Mouse (Mus musculus) lung, postnatal 10 days (tissue): ENCODE measurements around the gene Hoxc9.

Source experiments
- DNase-seq: peaks from one replicate; pipeline ENCODE4 v3.0.0; 2021

Gene Hoxc9

GRCm38 (mm10) chr15:102956906-102957305, 19.3 kb upstream of the Hoxc9 start:
- DNase-seq, result no peak

DNA sequence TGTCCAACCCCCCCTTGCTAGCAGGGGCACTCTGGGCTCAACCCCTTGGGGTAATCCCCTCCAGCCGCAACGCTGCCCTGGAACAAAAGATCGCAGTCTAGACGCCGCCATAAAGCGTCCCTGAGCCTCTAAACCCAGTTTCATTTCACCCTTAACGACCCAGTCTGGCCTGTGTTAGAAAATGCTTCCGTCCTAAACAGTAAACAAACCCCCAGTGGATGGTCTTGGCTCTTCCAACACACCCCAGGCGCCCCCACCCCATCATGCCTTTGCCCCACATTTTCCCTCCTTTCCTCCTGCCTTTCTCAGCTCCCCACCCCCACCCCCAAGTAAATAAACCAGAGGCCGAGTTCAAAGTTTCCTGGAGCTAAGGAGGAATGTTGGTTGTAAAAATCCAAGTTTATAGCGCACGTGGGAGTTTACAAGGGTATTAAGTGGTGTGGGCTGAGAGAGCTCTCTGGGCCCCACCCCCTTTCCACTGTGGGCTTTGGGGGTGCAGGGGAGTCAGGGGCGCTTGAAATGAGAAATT, 16.5 kb upstream of the Hoxc9 start:
- DNase-seq, result no peak

GRCm38 (mm10) chr15:102961728-102962127, 14.5 kb upstream of the Hoxc9 start:
- DNase-seq, result no peak

- no peak for DNase-seq
Observed at GRCm38 (mm10) chr15:102962492-102962891, 13.7 kb upstream of the Hoxc9 start.

DNA sequence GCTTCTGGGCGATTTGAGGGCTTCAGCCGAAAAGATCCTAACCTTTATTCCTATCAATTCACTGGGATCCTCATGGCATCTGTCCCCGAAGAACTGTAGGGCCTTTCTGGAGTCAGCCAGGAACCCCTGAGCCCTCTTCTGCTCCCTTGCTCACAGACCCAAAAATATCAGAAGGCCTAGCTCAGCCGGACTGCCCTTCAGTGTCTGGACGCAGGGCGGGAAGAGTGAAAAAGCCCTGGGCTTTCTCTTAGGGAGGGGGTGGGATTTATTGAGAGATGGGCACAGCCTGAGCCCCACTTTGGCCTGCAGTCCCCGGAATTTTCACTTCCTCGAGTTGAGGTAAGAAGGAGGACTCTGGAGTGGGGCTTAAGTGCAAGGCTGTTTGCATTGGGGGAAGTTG, 13.0 kb upstream of the Hoxc9 start:
- no peak for DNase-seq

DNA sequence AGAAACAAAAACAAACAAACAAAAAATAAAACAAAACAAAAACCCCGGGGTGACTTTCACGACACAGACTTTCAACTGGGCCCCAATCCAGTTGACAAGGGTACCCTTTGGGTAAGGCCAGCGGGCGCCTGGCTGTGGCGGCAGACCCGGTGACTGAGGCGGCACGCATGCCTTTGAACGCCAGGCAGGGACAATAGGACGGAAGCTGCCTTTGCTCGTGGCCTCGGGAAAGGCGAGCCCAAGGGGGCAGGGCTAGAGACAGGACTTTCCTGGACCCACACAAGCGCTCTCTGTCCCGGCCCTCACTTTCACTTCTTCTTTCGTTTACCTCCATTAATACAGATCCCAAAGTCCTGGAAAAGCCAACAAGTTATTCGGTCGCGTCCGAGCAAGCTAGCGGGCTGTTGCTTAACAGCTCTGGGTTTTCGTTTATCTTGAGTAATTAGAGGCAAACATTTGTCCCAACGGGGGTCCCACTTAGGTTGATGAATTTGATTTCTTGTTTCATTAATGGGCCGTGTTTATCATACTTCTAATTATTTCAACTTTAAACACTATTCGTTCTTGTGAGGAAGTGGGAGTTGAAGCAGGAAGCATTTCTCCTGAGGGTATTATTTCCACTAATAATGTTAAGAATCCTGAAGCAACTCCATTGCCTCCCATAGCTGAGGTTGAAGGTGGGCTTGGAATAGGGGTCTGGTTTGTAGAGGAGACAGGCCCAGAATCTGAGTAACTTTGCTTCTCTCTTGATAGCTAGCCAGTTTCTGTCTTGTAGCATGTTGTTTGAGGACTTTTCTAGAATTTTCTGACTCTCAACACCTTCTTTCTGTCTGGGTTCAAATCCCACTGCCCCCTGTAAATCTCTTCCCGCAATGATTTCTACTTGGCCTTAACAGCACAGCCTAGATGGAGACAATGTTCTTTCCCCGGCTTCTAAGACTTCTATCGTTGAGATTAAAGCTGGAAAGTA, 12.3 kb upstream of the Hoxc9 start:
- peak; percentile 20 for DNase-seq

- no peak for DNase-seq
Observed at GRCm38 (mm10) chr15:102965003-102965891, 11.0 kb upstream of the Hoxc9 start.

DNA sequence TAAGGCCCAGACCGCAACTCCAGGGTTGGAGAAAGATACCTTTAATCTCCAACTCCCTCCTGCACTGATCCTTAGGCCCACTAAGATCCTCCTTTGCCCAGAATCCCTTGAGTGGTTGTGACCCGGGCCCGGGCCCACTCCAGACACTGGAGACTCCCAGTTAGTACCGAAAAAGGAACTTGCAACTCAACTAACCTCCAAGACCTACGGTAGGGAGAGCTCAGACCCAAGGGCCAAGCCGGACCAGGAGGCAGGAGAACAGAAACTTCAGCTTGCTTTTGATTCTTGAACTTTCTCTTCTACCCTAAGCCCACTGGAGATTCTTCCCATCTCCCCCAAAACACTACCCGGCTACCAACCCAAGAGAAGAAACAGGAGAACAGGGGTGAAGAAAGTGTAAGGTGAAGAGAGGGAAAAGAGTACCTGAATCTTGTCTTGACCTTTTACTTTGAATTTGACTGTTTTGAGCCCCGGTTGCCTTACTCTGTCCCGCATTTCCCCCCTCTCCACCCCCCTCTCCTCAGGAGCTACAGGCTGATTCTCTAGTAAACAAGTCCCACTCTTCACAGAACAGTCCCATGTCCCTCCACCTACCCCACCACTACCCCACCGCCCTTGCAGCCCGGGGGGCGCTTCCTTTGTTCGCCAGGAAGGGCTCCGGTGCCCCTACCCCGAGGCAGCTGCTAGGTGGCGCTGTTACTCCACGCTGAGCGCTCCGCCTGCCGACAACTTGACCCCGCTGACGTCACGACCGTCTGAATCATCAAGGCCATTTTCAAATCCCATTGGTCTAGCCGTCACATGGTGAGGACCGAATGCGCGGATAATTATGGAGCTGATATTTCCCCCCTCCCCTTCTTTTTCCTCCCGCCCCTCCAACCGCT, 10.1 kb upstream of the Hoxc9 start:
- peak; percentile 74 for DNase-seq

GRCm38 (mm10) chr15:102966776-102967311, 9.4 kb upstream of the Hoxc9 start, which contains the start of gene Hoxc10:
Gene Hoxc10, plus strand, starts transcription at chr15:102966796.
- DNase-seq, result no peak

- no peak for DNase-seq
Observed at GRCm38 (mm10) chr15:102967312-102967510, 9.0 kb upstream of the Hoxc9 start, which contains the start of gene Hoxc5. Gene Hoxc5, plus strand, starts transcription at chr15:102967443.

DNA sequence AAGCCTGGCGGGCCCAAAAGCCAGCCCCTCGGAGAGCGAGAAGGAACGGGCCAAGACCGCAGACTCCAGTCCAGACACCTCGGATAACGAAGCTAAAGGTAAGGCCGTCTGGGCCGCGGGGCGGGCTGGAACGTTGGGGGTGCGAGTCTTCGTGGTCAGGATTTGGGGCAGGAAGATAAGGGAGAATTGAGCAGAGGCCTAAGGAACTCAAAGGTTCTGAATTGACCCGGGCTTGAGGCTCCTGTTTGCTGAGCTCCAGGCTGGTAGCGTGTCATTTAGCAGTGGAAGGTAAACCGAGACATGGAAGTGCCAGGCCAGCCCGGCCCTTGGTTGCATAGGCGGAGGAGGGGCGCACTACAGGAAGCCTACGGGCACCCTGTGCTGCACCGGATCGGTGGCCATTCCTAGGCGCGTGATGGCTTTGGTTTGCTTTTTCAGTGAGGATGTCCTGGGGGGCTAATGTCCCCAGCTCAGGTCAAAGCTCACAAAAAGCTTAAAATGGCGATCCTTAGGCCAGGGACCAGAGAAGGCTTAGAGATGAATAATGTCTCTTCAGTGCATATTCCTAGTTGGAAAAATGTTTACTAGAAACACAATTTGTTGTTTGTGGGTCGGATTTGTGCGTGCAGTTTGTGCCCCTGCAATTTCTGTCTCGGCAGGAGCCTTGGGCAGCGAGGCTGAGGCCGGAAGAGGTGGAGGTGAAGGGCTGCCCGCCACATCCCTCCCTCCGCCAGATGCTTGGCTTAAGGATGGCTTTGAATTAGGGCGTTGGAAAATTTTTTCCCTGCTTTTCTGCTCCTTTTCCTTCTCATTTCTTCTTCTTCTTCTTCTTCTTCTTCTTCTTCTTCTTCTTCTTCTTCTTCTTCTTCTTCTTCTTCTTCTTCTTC, 8.5 kb upstream of the Hoxc9 start:
- no peak for DNase-seq

GRCm38 (mm10) chr15:102969296-102969695, 6.9 kb upstream of the Hoxc9 start:
- DNase-seq, result no peak

GRCm38 (mm10) chr15:102970740-102971139, 5.5 kb upstream of the Hoxc9 start:
- peak; percentile 30 for DNase-seq

DNA sequence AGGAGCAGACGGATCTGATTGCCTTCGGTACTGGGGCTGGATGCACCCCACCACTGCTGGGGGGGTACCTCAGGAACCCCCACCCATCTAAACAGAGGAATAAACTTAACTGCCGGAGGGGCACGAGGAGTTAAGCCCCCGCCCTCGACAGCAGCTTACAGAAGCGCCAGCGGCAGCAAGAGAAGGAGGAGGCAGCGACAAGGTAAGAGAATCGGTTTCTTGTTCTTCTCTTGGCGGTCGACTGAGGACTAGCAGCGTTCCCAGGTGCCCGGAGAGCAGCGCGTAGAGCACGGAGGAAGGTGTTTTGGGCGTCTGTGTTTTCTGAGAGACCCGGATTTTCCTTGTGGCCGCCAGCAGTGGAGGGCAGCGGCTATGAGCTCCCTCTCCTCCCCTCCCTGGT, 4.0 kb upstream of the Hoxc9 start:
- no peak for DNase-seq

- no peak for DNase-seq
Observed at GRCm38 (mm10) chr15:102972753-102973152, 3.5 kb upstream of the Hoxc9 start.

DNA sequence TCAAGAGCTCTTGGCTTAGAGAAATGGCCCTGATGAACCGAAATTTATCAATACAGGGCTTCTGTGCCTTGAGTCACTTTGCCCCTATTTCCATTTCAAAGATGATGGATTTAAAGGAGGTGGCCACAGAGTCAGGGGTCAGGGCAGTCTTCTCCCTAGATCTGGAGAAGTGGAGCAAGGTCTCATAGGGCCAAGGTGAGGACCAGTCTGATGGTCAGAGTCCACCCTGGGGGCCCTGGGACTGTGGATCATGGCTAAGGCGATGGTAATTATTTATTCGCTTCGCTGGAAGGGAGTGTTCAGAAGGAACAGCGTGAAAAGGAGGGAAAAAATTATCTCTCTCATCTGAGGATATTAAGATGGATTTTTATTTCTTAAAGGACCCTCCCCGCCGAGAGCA, 1.2 kb upstream of the Hoxc9 start:
- DNase-seq, result no peak

DNA sequence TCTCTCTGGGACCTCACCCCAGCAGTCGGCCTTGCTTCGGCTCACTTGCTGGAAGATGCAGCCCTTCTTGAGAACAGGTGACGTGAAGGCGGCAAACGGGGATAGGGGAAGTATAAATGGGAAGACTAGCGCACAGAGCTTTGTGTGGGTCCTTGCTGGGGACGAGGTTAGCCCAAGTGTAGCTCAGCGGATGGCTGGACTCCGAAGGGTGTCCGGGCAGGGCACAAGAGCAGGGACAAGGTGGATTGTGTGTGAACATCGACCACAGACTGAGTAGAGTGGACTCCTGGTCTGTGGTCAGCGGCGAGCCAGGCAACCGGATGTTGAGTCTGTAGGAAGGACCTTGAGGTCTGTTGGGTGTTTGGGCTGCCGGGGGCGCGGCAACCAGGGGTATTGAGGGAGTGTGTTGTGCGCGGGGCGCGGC, 539 bp upstream of the Hoxc9 start:
- no peak for DNase-seq

DNA sequence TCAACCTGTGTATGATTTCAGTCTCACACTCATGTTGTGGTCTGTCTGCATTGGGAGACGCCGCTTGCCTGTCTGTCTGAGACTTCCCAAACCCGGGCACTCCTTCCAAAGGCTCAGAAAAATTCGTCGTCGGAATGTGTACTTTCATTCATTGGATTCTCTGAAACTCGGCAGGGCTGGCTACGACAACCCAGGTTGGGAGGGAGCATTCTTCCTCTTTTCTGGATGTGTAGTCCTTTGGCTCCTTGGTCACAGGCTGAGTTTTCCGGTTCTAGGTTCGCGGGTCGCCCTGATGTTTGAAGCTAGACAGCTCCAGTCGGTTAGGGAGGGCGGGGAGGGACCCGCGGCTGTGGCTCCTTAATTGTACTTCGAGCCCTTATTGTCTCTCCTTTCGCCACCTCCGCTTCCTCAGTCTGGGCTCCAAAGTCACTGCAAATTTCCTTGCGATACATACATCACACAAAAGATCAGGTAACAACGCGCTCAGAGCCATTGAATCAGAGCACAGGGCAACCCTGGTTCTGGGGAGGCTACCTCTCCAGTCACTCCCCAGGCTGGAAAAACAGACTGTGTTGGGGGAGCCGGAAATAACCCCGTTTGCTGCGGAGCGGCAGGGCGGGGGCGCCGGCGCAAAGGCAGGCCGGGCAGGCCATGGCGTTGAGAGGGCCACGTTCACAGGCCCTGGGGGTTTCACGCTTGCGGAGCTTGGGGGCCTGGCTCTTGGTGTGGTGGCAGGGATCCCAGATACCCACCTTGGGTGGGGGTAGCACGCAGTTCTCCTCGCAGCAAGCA, 588 bp downstream of the Hoxc9 start:
- no peak for DNase-seq

GRCm38 (mm10) chr15:102977423-102977974, 1.3 kb downstream of the Hoxc9 start:
- DNase-seq, result no peak
